Mouse (Mus musculus) neutrophil, adult 83 days (primary cell): ENCODE measurements around the gene Fgf4. TPM values are rescaled to one million over a fixed set of nuclear protein-coding genes. Genes with fewer than 3 reads are reported as not detected.

Source experiments
- total RNA-seq, 2 experiments: library from RNA; stranded (reverse); gene quantifications; one replicate each; pipeline ENCODE4 v1.2.4; 2023

The Fgf4 gene
- not detected for total RNA-seq

DNA sequence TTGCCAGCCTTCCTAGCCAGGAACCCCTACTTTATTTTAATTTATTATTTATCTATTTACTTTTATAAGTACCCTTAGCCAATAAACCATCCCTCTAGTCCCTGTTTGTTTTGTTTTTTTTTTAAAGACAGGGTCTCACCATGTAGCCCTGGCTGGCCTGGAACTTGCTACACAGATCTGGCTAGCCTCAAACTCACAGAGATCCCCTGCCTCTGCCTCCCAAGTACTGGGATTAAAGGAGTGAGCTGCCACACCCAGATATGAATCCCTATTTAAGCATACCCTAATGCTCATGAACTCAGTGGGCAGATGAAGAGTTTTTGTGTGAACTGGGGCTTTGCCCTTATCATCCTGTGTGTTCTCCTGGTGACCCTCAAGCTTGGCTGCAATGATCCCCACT, at the start of gene Fgf4:
Gene Fgf4, plus strand, starts transcription at position 301 of the 400 bp plus-strand sequence.

DNA sequence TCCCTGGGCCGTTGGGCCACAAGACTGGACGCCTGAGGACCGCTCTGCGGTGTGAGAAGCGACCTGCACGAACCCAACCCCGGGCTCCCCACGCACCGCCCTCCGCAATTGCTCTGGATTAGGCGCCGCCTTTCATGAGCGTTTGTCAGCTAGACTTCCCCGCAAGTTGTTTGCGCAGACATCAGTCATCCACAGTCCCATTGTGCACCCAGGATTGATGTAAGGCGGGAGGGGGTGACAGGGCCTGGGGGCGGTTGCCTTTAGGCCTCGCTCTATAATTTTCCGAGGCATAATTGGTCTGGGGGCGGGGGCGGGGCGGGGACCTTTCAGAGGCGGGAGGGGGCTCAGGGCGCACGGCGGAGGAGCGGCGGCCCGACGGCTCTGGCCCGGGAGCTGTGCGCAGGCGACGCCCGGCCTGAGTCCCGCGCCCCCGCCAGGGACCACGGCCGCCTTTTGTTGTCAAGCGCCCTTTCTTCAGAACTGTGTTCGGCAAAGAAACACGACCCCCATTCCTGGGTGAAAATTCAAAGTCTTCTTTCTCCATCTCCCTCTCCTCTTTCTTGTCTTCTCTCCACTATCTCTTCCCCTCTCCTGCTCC, 9.2 kb upstream of the Fgf4 start, which contains the start of gene Fgf3:
Gene Fgf3, plus strand, starts transcription at position 193 of the 598 bp plus-strand sequence.

DNA sequence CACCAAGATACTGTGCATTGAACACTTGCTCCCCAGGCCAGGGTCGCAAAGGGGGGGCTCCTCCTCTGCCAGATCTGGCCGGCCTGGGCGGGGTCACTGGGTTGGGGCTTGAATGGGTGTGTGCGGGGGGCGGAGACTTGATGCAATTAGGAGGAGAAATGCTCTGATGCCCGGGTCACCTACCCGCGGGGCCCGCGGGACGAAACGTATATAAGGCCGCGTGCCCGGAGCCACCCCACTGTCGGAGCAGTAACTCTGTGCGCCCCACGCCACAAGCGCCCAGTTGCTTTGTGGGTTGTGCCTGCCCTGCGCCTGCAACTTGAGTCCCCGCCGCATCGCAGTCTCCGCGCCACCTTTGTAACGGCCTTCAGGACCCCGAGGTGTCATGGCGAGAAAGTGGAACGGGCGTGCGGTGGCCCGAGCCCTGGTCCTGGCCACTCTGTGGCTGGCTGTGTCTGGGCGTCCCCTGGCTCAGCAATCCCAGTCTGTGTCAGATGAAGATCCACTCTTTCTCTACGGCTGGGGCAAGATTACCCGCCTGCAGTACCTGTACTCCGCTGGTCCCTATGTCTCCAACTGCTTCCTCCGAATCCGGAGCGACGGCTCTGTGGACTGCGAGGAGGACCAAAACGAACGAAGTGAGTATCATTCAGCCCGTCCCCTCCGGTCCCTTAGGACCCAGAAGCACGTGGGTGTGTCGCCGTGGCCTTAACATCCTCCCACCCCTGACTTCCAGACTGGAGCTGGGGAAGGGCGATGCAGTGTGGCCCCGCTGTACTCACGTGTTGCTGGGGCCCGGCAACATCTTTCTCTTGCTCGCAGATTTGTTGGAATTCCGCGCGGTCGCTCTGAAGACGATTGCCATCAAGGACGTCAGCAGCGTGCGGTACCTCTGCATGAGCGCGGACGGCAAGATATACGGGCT, 49.4 kb downstream of the Fgf4 start, which contains the start of gene Fgf15:
Gene Fgf15, plus strand, starts transcription at position 238 of the 925 bp plus-strand sequence.

Other genes starting within 250 kb of the Fgf4 start
- gene Ano1, start 95.4 kb upstream of the Fgf4 start, total RNA-seq: under 1 TPM; 0.26 to 0.90 TPM
- gene Fgf3, start 9.3 kb upstream of the Fgf4 start, total RNA-seq: under 1 TPM; 0.18 to 0.44 TPM
- not detected for gene Fgf15, start 49.2 kb downstream of the Fgf4 start, total RNA-seq
- gene LTO1, start 67.7 kb downstream of the Fgf4 start, total RNA-seq: 10 to 100 TPM; 16.3 to 16.9 TPM
- 1 to 10 TPM; 1.2 to 1.4 TPM for gene Ccnd1, start 92.6 kb downstream of the Fgf4 start, total RNA-seq